Mouse (Mus musculus) natural killer cell, adult 2 months (primary cell): ENCODE data around the gene Spdef.

Source experiments
- DNase-seq, 2 experiments: peaks; one replicate each; pipeline ENCODE4 v3.0.0; 2022; ENCODE audit warnings: low spot score in 2 of 2

Gene Spdef

GRCm38 (mm10) chr17:27725412-27725811, 3.3 kb downstream of the Spdef start:
- DNase-seq, result no peak

DNA sequence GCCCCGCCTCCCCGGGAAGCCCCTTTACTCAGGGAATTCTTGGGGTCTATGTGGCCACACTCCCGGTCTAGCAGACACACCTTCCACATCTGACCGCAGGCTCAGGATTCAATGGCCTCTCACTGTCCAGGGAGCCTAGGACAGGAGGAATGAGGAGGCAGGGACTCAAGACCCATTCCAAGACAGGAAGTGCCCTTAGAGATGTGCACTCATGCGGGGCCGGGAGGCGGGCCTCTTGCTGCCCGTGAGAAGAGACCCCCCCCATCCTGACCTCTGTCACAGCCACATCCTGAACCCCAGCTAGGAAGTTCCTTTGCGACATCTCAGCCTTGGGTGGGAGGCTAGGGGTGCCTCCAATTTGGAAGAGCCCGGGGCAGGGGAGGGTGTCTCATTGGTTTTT, 3.7 kb downstream of the Spdef start:
- no peak for DNase-seq

DNA sequence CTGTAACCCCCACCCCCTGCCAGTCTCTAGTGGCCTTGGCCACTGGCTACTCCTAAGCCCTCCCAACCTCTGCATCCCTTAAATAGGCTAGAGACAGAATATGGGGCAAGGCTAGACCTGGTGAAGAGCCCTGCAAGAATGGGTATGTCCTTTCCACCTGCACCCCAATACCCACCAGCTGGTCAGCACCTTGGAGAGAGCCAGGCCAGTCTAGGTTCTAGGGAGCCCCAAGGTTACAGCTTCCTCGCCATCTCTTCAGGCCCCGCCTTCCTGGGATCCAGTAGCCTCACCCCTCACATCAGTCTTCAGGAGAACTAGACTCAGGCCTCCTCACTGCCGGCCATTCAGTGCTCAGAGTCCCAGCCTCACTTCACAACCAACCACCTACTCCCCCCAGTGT, 4.4 kb downstream of the Spdef start:
- no peak for DNase-seq

GRCm38 (mm10) chr17:27721125-27721664, 7.6 kb downstream of the Spdef start:
- DNase-seq, result no peak

- no peak for DNase-seq
Measured at GRCm38 (mm10) chr17:27720326-27720725, 8.4 kb downstream of the Spdef start.

- no peak for DNase-seq
Measured at GRCm38 (mm10) chr17:27719663-27720062, 9.1 kb downstream of the Spdef start.

GRCm38 (mm10) chr17:27718250-27718649, 10.5 kb downstream of the Spdef start:
- no peak for DNase-seq

GRCm38 (mm10) chr17:27716804-27717203, 12.0 kb downstream of the Spdef start:
- DNase-seq, result no peak

- no peak for DNase-seq
Measured at GRCm38 (mm10) chr17:27712832-27713231, 15.9 kb downstream of the Spdef start.

- DNase-seq, result no peak
Measured at GRCm38 (mm10) chr17:27709650-27710049, 19.1 kb downstream of the Spdef start.

GRCm38 (mm10) chr17:27707954-27708661, 20.6 kb downstream of the Spdef start:
- DNase-seq, result peak in 1 of 2 experiments; percentile 33

GRCm38 (mm10) chr17:27705661-27706060, 23.1 kb downstream of the Spdef start:
- no peak for DNase-seq

GRCm38 (mm10) chr17:27703961-27704621, 24.7 kb downstream of the Spdef start:
- no peak for DNase-seq

DNA sequence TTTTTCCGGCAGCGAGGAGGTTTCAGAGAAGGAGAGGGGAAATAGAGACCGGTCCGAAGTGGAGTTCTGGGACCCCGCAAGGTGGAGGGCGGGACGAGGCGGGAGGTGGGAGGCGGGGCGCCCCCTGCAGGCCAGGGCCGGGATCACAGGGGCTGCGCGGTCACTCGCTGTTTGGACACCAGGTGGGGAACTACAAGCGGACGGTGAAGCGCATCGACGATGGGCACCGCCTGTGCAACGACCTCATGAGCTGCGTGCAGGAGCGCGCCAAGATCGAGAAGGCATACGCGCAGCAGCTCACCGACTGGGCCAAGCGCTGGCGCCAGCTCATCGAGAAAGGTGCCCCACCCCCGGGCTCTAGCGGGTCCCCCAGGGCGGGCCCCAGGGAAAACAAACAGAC, 26.2 kb downstream of the Spdef start:
- peak; percentile 17 to 47 for DNase-seq

DNA sequence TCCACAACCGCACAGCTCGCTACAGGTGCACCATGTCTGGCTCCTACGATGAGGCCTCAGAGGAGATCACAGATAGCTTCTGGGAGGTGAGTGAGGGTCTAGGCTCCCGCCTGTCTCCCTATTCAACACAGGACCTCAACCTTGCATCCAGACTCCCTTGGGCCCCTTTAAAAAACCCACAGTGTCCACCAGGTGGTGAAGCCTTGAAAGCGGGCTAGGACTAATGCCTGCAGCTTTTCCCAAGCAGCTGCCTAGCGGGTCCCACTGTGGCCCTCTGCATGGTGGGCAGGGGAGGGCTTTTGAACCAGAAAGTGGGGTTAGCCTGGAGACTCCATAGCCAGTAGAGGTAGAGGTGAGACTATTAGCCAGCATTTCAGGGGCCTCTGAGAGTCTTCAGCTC, 26.9 kb downstream of the Spdef start:
- no peak for DNase-seq

DNA sequence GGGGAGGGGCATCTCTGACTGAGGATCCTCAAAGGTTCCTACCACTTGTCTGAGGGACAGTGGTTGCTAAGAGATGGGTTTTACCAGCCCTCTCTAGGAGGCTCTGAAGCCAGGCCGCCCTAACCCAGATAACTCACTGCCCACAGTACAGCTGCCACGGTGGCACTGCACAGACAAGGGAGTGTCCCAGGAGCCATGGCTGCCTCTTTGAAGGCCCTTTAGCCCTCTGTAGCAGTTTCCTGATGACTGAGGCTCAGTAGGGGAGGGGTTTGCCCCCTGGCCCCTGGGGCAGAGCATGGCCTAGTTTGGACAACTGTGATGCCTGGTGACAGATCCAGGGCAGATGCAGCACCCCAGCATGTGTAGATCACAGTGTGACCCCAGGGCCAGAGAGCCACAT, 27.9 kb downstream of the Spdef start:
- DNase-seq, result no peak

- peak in 1 of 2 experiments; percentile 43 for DNase-seq
Measured at GRCm38 (mm10) chr17:27699641-27700244, 29.0 kb downstream of the Spdef start.

GRCm38 (mm10) chr17:27690993-27691693, 37.6 kb downstream of the Spdef start:
- no peak for DNase-seq

DNA sequence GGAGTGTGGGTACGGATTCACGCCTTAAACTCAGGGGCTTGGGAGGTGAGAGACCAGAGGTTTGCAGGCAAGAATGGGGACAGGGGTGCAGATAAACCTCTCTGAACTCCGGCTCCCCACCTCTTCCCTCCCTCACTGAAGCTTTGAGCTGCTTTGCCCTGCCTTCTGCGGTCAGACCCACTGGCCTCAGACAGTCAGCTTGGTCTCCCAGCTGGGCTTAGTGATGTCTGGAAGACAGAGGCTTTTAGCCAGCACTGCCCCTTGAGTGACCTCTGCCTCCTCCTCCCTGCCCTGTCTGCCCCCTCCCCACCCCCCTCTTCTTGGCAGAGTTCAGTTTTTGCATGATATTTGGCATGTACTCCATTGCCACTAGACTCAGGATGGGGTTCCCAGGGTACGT, 42.4 kb downstream of the Spdef start:
- DNase-seq, result peak; percentile 26 to 34

GRCm38 (mm10) chr17:27685550-27685913, 43.2 kb downstream of the Spdef start:
- DNase-seq, result peak in 1 of 2 experiments; percentile 16

- DNase-seq, result peak; percentile 36 to 56
Measured at GRCm38 (mm10) chr17:27684886-27685549, 43.7 kb downstream of the Spdef start.
